9 mouse cellular contexts compared by ENCODE assay signal in genomic region chr9:72458233-72458632, GRCm38 (mm10). TPM values are rescaled to one million over a fixed set of nuclear protein-coding genes. Genes with fewer than 3 reads are reported as not detected.
DNase-seq lines count a peak whose midpoint lies in the region; ATAC-seq lines count a peak whose summit lies in the region.
"Had no signal": no experiment of that assay in that cellular context is flagged by ENCODE, and none has a peak within 500 bp of the region (broad histone marks: within the 10 kb centered on the region; RNA-seq: fewer than 3 reads in every experiment).

No protein-coding gene starts in this region.

- no peaks in the 10 kb centered on the region for H3K4me1 ChIP-seq in liver, embryonic 16.5 days (ENCODE audit: control insufficient read depth, low read depth, low read length)
- no peaks in the 10 kb centered on the region for H3K4me1 ChIP-seq in neural tube, embryonic 15.5 days
- H3K4me1 ChIP-seq: heart, embryonic 15.5 days had no signal

- 21% methylated on average over 5 of the region's 5 CpGs for WGBS in liver, embryonic 16.5 days (ENCODE audit: insufficient replicate concordance)
- WGBS in neural tube, embryonic 15.5 days = 21% methylated on average over 5 of the region's 5 CpGs

- no peak overlapping the region for H3K9ac ChIP-seq in liver, embryonic 16.5 days (ENCODE audit: low read depth, low read length)
- H3K9ac ChIP-seq in neural tube, embryonic 15.5 days (replicated peaks) = no peak overlapping the region
- H3K9ac ChIP-seq: heart, embryonic 15.5 days had no signal

- H3K36me3 ChIP-seq in liver, embryonic 16.5 days (ENCODE audit: control insufficient read depth, insufficient read depth) = peaks cover 59% of the 10 kb centered on the region
- peaks cover 4% of the 10 kb centered on the region; the same call in 1 of the 2 replicates for H3K36me3 ChIP-seq in neural tube, embryonic 15.5 days

- ATAC-seq in CD4-positive, CD25-positive, alpha-beta regulatory T cell, adult 4 months = peak; percentile 99
- peak; percentile 59; the same call in 1 of the 2 replicates for ATAC-seq in liver, embryonic 16.5 days (ENCODE audit: low read depth)
- ATAC-seq in neural tube, embryonic 15.5 days (ENCODE audit: low FRiP score) = peak; percentile 81; the same call in 1 of the 2 replicates

- no peak overlapping the region for H3K4me3 ChIP-seq in liver, embryonic 16.5 days (ENCODE audit: low read depth, low read length)
- no peak overlapping the region for H3K4me3 ChIP-seq in neural tube, embryonic 15.5 days (replicated peaks)
- H3K4me3 ChIP-seq: heart, embryonic 15.5 days had no signal

- H3K27me3 ChIP-seq in liver, embryonic 16.5 days (ENCODE audit: control insufficient read depth, insufficient read depth, low read depth, low read length) = no peaks in the 10 kb centered on the region
- H3K27me3 ChIP-seq in neural tube, embryonic 15.5 days (replicated peaks) = no peaks in the 10 kb centered on the region
- H3K27me3 ChIP-seq: heart, embryonic 15.5 days had no signal

- peak; percentile 49 to 52 for DNase-seq in adrenal gland, adult 18-20 months (ENCODE audit: low spot score in 2 of 2)
- peak; percentile 81 for DNase-seq in embryo, embryonic 11 days
- peak; percentile 37 to 46 for DNase-seq in heart, adult 9 months (ENCODE audit: low spot score in 2 of 2)
- peak; percentile 62 to 82 for DNase-seq in kidney, postnatal 36 days
- peak; percentile 75 to 82 for DNase-seq in thymus, postnatal 10 days (ENCODE audit: low spot score in 2 of 2)

- no peaks in the 10 kb centered on the region for H3K9me3 ChIP-seq in liver, embryonic 16.5 days (replicated peaks; ENCODE audit: control insufficient read depth, low read length)
- H3K9me3 ChIP-seq in neural tube, embryonic 15.5 days (replicated peaks) = no peaks in the 10 kb centered on the region
- H3K9me3 ChIP-seq: heart, embryonic 15.5 days had no signal

- H3K27ac ChIP-seq in liver, embryonic 16.5 days (ENCODE audit: low read length) = no peak overlapping the region
- no peak overlapping the region for H3K27ac ChIP-seq in neural tube, embryonic 15.5 days (replicated peaks)
- H3K27ac ChIP-seq: heart, embryonic 15.5 days had no signal

- H3K4me2 ChIP-seq in liver, embryonic 16.5 days (ENCODE audit: low read depth, low read length) = no peak overlapping the region
- H3K4me2 ChIP-seq in neural tube, embryonic 15.5 days = no peak overlapping the region
- H3K4me2 ChIP-seq: heart, embryonic 15.5 days had no signal

RNA-seq across cellular contexts. Expression of gene Mns1, which starts 20.4 kb away (rescaled TPM):
- 10 to 100 TPM; 15.0 to 15.6 TPM for polyA plus RNA-seq in CD4-positive, CD25-positive, alpha-beta regulatory T cell, adult 4 months (2017; shearing (Covaris generic))
- 1 to 10 TPM; 1.6 to 2.7 TPM for total RNA-seq in adrenal gland, adult 18-20 months (2021)
- polyA plus RNA-seq in liver, embryonic 16.5 days (2015; fragmentation: Nextera tagmentation; extraction: Ambion mirVana) = 87.9 and 88.3 TPM in 2 replicates
- polyA plus RNA-seq in neural tube, embryonic 15.5 days (2015; fragmentation: Nextera tagmentation; extraction: Ambion mirVana) = 6.4 and 13.2 TPM in 2 replicates

RNA-seq across cellular contexts. Expression of gene Tex9, which starts 33.8 kb away (rescaled TPM):
- polyA plus RNA-seq in CD4-positive, CD25-positive, alpha-beta regulatory T cell, adult 4 months (2017; shearing (Covaris generic)) = 1 to 10 TPM; 7.9 to 8.6 TPM
- total RNA-seq in adrenal gland, adult 18-20 months (2021) = 1 to 10 TPM; 4.0 to 4.8 TPM
- 2.4 and 3.2 TPM in 2 replicates for polyA plus RNA-seq in liver, embryonic 16.5 days (2015; fragmentation: Nextera tagmentation; extraction: Ambion mirVana)
- polyA plus RNA-seq in neural tube, embryonic 15.5 days (2015; fragmentation: Nextera tagmentation; extraction: Ambion mirVana) = 26.8 and 36.0 TPM in 2 replicates
